ENCODE assay signal across 8 mouse cellular contexts in the genomic region with DNA sequence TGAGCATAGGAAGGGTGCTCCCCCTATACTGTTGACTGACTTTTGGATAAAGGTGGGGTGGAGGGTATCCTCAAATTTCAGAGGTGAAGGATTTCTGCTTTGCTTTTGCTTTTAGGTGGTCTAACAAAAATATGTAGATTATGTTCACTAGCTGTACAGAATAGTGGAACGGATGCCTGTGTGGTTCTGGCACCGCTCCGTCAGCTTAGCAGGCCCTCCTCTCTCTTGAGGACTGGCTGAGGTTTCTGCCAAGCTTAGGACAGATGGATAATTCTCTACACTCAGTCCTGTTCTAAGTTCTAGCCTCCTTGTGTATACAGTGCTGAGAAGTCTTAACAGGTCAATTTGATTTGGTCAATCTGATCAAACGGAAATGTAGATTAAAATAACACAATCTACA. TPM values are rescaled to one million over a fixed set of nuclear protein-coding genes. Genes with fewer than 3 reads are reported as not detected.
DNase-seq lines count a peak whose midpoint lies in the region; ATAC-seq and TF ChIP-seq lines count a peak whose summit lies in the region.

No protein-coding gene starts in this region.

- no peak for TF ChIP-seq POLR2A in cerebellum, adult 2 months (IDR thresholded peaks at IDR 0.05; ENCODE audit: borderline replicate concordance, insufficient read depth, low read length)

- WGBS in cerebellum, adult 2 months = 9% methylated on average over 4 of the region's 4 CpGs
- 70% methylated on average over 4 of the region's 4 CpGs for WGBS in forebrain, embryonic 13.5 days
- WGBS in limb, embryonic 15.5 days = 49% methylated on average over 4 of the region's 4 CpGs

- H3K4me3 ChIP-seq in cerebellum, adult 2 months (replicated peaks; ENCODE audit: insufficient read depth, low read depth, low read length) = peak overlapping the region; percentile 97
- peak overlapping the region; percentile 56 for H3K4me3 ChIP-seq in C2C12 (ENCODE audit: insufficient read depth, poor library complexity, severe bottlenecking)
- H3K4me3 ChIP-seq in forebrain, embryonic 13.5 days = peak overlapping the region; percentile 59
- H3K4me3 ChIP-seq in limb, embryonic 15.5 days = peak overlapping the region; percentile 58

- H3K36me3 ChIP-seq in C2C12 (ENCODE audit: control insufficient read depth, insufficient read depth) = peaks cover 36% of the 10 kb centered on the region
- H3K36me3 ChIP-seq in forebrain, embryonic 13.5 days (ENCODE audit: poor library complexity, severe bottlenecking) = peaks cover 41% of the 10 kb centered on the region
- H3K36me3 ChIP-seq in limb, embryonic 15.5 days = peaks cover 36% of the 10 kb centered on the region

- H3K79me3 ChIP-seq in C2C12 (ENCODE audit: low read depth) = peaks cover 9% of the 10 kb centered on the region

- DNase-seq in cerebellum, adult 2 months = peak; percentile 41 to 64
- DNase-seq in cerebellum, adult 11 months = no peak
- DNase-seq in gastrocnemius, adult 18-20 months (ENCODE audit: low spot score) = no peak
- DNase-seq in embryo, embryonic 10 days (ENCODE audit: low spot score) = no peak

- no peak for TF ChIP-seq CTCF in cerebellum, adult 2 months (IDR thresholded peaks at IDR 0.05; ENCODE audit: borderline replicate concordance, insufficient read depth, low read depth, low read length)
- TF ChIP-seq CTCF in C2C12 (IDR thresholded peaks at IDR 0.05; ENCODE audit: control insufficient read depth, insufficient read depth, insufficient read length) = no peak

- peaks cover 28% of the 10 kb centered on the region for H3K4me1 ChIP-seq in cerebellum, adult 2 months (ENCODE audit: control insufficient read depth, insufficient read depth, low read length)
- peaks cover 18% of the 10 kb centered on the region for H3K4me1 ChIP-seq in forebrain, embryonic 13.5 days
- peaks cover 19% of the 10 kb centered on the region for H3K4me1 ChIP-seq in limb, embryonic 15.5 days

- peak overlapping the region; percentile 60; the same call in 1 of the 2 replicates for H3K27ac ChIP-seq in cerebellum, adult 2 months (ENCODE audit: insufficient read depth, low read length)
- H3K27ac ChIP-seq in forebrain, embryonic 13.5 days = peak overlapping the region; percentile 51; the same call in 1 of the 2 replicates
- H3K27ac ChIP-seq in limb, embryonic 15.5 days = peak overlapping the region; percentile 77

- H3K9me3 ChIP-seq in forebrain, embryonic 13.5 days (replicated peaks) = no peaks in the 10 kb centered on the region
- H3K9me3 ChIP-seq in limb, embryonic 15.5 days = no peaks in the 10 kb centered on the region

- peak overlapping the region; percentile 71 for H3K9ac ChIP-seq in forebrain, embryonic 13.5 days
- H3K9ac ChIP-seq in limb, embryonic 15.5 days = peak overlapping the region; percentile 53; the same call in 1 of the 2 replicates

- peak overlapping the region; percentile 26 for H3ac ChIP-seq in C2C12 (ENCODE audit: control insufficient read depth, insufficient read length, low read depth)

- no peak; the same call in 1 of the 2 replicates for ATAC-seq in forebrain, embryonic 13.5 days
- no peak for ATAC-seq in limb, embryonic 15.5 days (ENCODE audit: insufficient number of reproducible peaks, low FRiP score, low TSS enrichment, low read depth)
- ATAC-seq in erythroid progenitor cell, adult 5-6 weeks (replicated peaks; ENCODE audit: low FRiP score, poor library complexity, severe bottlenecking) = no peak

- peaks cover 35% of the 10 kb centered on the region for H3K79me2 ChIP-seq in C2C12 (ENCODE audit: control insufficient read depth, insufficient read depth)

- H3K27me3 ChIP-seq in cerebellum, adult 2 months (ENCODE audit: control insufficient read depth, insufficient read depth, low read length) = no peaks in the 10 kb centered on the region
- H3K27me3 ChIP-seq in C2C12 (ENCODE audit: control insufficient read depth, insufficient read depth, insufficient read length) = no peaks in the 10 kb centered on the region
- H3K27me3 ChIP-seq in forebrain, embryonic 13.5 days = no peaks in the 10 kb centered on the region; the same call in none of the 2 replicates
- no peaks in the 10 kb centered on the region for H3K27me3 ChIP-seq in limb, embryonic 15.5 days

- peak overlapping the region; percentile 88 for H3K4me2 ChIP-seq in forebrain, embryonic 13.5 days
- H3K4me2 ChIP-seq in limb, embryonic 15.5 days = peak overlapping the region; percentile 90

TF ChIP-seq in C2C12, 6 proteins besides CTCF, POLR2A, EP300 and RAD21:
- TF ChIP-seq CEBPB (IDR thresholded peaks at IDR 0.05; ENCODE audit: low read depth) (no peak), FOSL1 (IDR thresholded peaks at IDR 0.05; ENCODE audit: insufficient read depth, low read length, poor library complexity, severe bottlenecking) (no peak), USF1 (IDR thresholded peaks at IDR 0.05; ENCODE audit: low read depth) (no peak), MAX (IDR thresholded peaks at IDR 0.05) (no peak), MYOD1 (IDR thresholded peaks at IDR 0.05; ENCODE audit: control insufficient read depth, insufficient read length, low read depth) (no peak), MYOG (IDR thresholded peaks at IDR 0.05; ENCODE audit: control insufficient read depth, extremely low read depth, insufficient read length) (no peak)

RNA-seq across cellular contexts. Expression of a gene that starts 5.1 kb away (rescaled TPM):
- polyA plus RNA-seq in cerebellum, adult 2 months (2012; rRNA removed) = 16.7 and 18.5 TPM in 2 replicates
- polyA plus RNA-seq in C2C12 (2012; fragmentation: generic; extraction: Trizol) = 8.2 TPM
- 9.2 and 10.1 TPM in 2 replicates for polyA plus RNA-seq in forebrain, embryonic 13.5 days (2015; fragmentation: Nextera tagmentation; extraction: Ambion mirVana)
- polyA plus RNA-seq in limb, embryonic 15.5 days (2015; fragmentation: Nextera tagmentation; extraction: Ambion mirVana) = 21.0 and 31.7 TPM in 2 replicates
- not detected in 2 replicates for total RNA-seq in erythroid progenitor cell, adult 5-6 weeks (2015; ENCODE audit: low replicate concordance)
- not detected in 2 replicates for total RNA-seq in erythroid progenitor cell, adult 5-6 weeks (2017; ENCODE audit: low replicate concordance)
- 1 to 10 TPM; 3.0 to 3.9 TPM for total RNA-seq in gastrocnemius, adult 18-20 months (2021)

RNA-seq across cellular contexts. Expression of a gene that starts 9.7 kb away (rescaled TPM):
- 228 and 241 TPM in 2 replicates for polyA plus RNA-seq in cerebellum, adult 2 months (2012; rRNA removed)
- polyA plus RNA-seq in C2C12 (2012; fragmentation: generic; extraction: Trizol) = 108 TPM
- polyA plus RNA-seq in forebrain, embryonic 13.5 days (2015; fragmentation: Nextera tagmentation; extraction: Ambion mirVana) = 126 and 132 TPM in 2 replicates
- polyA plus RNA-seq in limb, embryonic 15.5 days (2015; fragmentation: Nextera tagmentation; extraction: Ambion mirVana) = 128 and 137 TPM in 2 replicates
- 42.3 and 55.5 TPM in 2 replicates for total RNA-seq in erythroid progenitor cell, adult 5-6 weeks (2015; ENCODE audit: low replicate concordance)
- 8.2 and 24.9 TPM in 2 replicates for total RNA-seq in erythroid progenitor cell, adult 5-6 weeks (2017; ENCODE audit: low replicate concordance)
- total RNA-seq in gastrocnemius, adult 18-20 months (2021) = 10 to 100 TPM; 70.5 to 78.2 TPM

RNA-seq across cellular contexts. Expression of a gene that starts 18.0 kb away (rescaled TPM):
- polyA plus RNA-seq in cerebellum, adult 2 months (2012; rRNA removed) = 0.28 and 0.29 TPM in 2 replicates
- 0.07 TPM for polyA plus RNA-seq in C2C12 (2012; fragmentation: generic; extraction: Trizol)
- not detected in 2 replicates for polyA plus RNA-seq in forebrain, embryonic 13.5 days (2015; fragmentation: Nextera tagmentation; extraction: Ambion mirVana)
- polyA plus RNA-seq in limb, embryonic 15.5 days (2015; fragmentation: Nextera tagmentation; extraction: Ambion mirVana) = 0.04 and 0.06 TPM in 2 replicates
- not detected in 2 replicates for total RNA-seq in erythroid progenitor cell, adult 5-6 weeks (2015; ENCODE audit: low replicate concordance)
- total RNA-seq in erythroid progenitor cell, adult 5-6 weeks (2017; ENCODE audit: low replicate concordance) = not detected in 2 replicates
- under 1 TPM; 0.07 to 0.21 TPM for total RNA-seq in gastrocnemius, adult 18-20 months (2021)

RNA-seq across cellular contexts. Expression of a gene that starts 29.2 kb away (rescaled TPM):
- polyA plus RNA-seq in cerebellum, adult 2 months (2012; rRNA removed) = 34.1 and 34.2 TPM in 2 replicates
- 16.2 TPM for polyA plus RNA-seq in C2C12 (2012; fragmentation: generic; extraction: Trizol)
- polyA plus RNA-seq in forebrain, embryonic 13.5 days (2015; fragmentation: Nextera tagmentation; extraction: Ambion mirVana) = 3.3 and 7.6 TPM in 2 replicates
- polyA plus RNA-seq in limb, embryonic 15.5 days (2015; fragmentation: Nextera tagmentation; extraction: Ambion mirVana) = 23.6 and 28.1 TPM in 2 replicates
- 2.5 and 10.8 TPM in 2 replicates for total RNA-seq in erythroid progenitor cell, adult 5-6 weeks (2015; ENCODE audit: low replicate concordance)
- 4.4 and 8.9 TPM in 2 replicates for total RNA-seq in erythroid progenitor cell, adult 5-6 weeks (2017; ENCODE audit: low replicate concordance)
- total RNA-seq in gastrocnemius, adult 18-20 months (2021) = 10 to 100 TPM; 36.5 to 36.6 TPM

RNA-seq across cellular contexts. Expression of a gene that starts 37.2 kb away (rescaled TPM):
- 1.7 and 2.6 TPM in 2 replicates for polyA plus RNA-seq in cerebellum, adult 2 months (2012; rRNA removed)
- polyA plus RNA-seq in C2C12 (2012; fragmentation: generic; extraction: Trizol) = 9.9 TPM
- polyA plus RNA-seq in forebrain, embryonic 13.5 days (2015; fragmentation: Nextera tagmentation; extraction: Ambion mirVana) = 10.3 and 15.7 TPM in 2 replicates
- polyA plus RNA-seq in limb, embryonic 15.5 days (2015; fragmentation: Nextera tagmentation; extraction: Ambion mirVana) = 274 and 287 TPM in 2 replicates
- 9.6 and 11.5 TPM in 2 replicates for total RNA-seq in erythroid progenitor cell, adult 5-6 weeks (2015; ENCODE audit: low replicate concordance)
- total RNA-seq in erythroid progenitor cell, adult 5-6 weeks (2017; ENCODE audit: low replicate concordance) = 5.6 and 11.6 TPM in 2 replicates
- total RNA-seq in gastrocnemius, adult 18-20 months (2021) = 1 to 10 TPM; 2.5 to 4.4 TPM

Comparison
In these comparisons a context has a peak if more than half of its experiments do, and no peak if none do; other contexts are left out.
1. DNase-seq: peak in cerebellum, adult 2 months (2 of 2); none in cerebellum, adult 11 months (single experiment), gastrocnemius, adult 18-20 months (single experiment) and embryo, embryonic 10 days (single experiment).
2. Peak in every context shown above with its lines, with median percentiles within 50 percentile points of each other: H3K27ac ChIP-seq and H3K4me3 ChIP-seq.